Mouse (Mus musculus): ENCODE data around the gene Prl8a6. TPM values are rescaled to one million over a fixed set of nuclear protein-coding genes. Genes with fewer than 3 reads are reported as not detected.

The Prl8a6 gene
- polyA plus RNA-seq (2017; shearing (Covaris generic)), result not detected

GRCm38 (mm10) chr13:27438588-27438987, at the start of gene Prl8a6:
Gene Prl8a6, minus strand, starts transcription at chr13:27438688.

GRCm38 (mm10) chr13:27390746-27391145, 47.7 kb downstream of the Prl8a6 start, which contains the start of gene Prl2b1:
Gene Prl2b1, minus strand, starts transcription at chr13:27390846.

Other genes with a start within 250 kb of the Prl8a6 start
- gene Prl3c1, start 242.0 kb downstream of the Prl8a6 start, polyA plus RNA-seq (2017; shearing (Covaris generic)), result not detected
- not detected for gene Prl3b1, start 196.8 kb downstream of the Prl8a6 start, polyA plus RNA-seq (2017; shearing (Covaris generic))
- not detected for gene Prl3a1, start 179.3 kb downstream of the Prl8a6 start, polyA plus RNA-seq (2017; shearing (Covaris generic))
- not detected for gene Prl6a1, start 126.1 kb downstream of the Prl8a6 start, polyA plus RNA-seq (2017; shearing (Covaris generic))
- not detected for gene Prl8a2, start 93.0 kb downstream of the Prl8a6 start, polyA plus RNA-seq (2017; shearing (Covaris generic))
- not detected for gene Prl2b1, start 47.8 kb downstream of the Prl8a6 start, polyA plus RNA-seq (2017; shearing (Covaris generic))
- gene Prl8a8, start 74.5 kb upstream of the Prl8a6 start, polyA plus RNA-seq (2017; shearing (Covaris generic)), result not detected
- not detected for gene Prl8a9, start 125.9 kb upstream of the Prl8a6 start, polyA plus RNA-seq (2017; shearing (Covaris generic))
- not detected for gene Prl8a1, start 143.5 kb upstream of the Prl8a6 start, polyA plus RNA-seq (2017; shearing (Covaris generic))
- not detected for gene Prl7b1, start 171.9 kb upstream of the Prl8a6 start, polyA plus RNA-seq (2017; shearing (Covaris generic))
- not detected for gene Prl7a1, start 203.8 kb upstream of the Prl8a6 start, polyA plus RNA-seq (2017; shearing (Covaris generic))
- gene Prl7a2, start 229.3 kb upstream of the Prl8a6 start, polyA plus RNA-seq (2017; shearing (Covaris generic)), result 0.14 TPM